Mouse (Mus musculus) spleen, postnatal 10 days (tissue): ENCODE data around the gene Madcam1.

Experiments used
- DNase-seq, 2 experiments: peaks; one replicate each; pipeline ENCODE4 v3.0.0; 2021 to 2022; ENCODE audit warnings: low spot score in 2 of 2

Madcam1 gene

DNA sequence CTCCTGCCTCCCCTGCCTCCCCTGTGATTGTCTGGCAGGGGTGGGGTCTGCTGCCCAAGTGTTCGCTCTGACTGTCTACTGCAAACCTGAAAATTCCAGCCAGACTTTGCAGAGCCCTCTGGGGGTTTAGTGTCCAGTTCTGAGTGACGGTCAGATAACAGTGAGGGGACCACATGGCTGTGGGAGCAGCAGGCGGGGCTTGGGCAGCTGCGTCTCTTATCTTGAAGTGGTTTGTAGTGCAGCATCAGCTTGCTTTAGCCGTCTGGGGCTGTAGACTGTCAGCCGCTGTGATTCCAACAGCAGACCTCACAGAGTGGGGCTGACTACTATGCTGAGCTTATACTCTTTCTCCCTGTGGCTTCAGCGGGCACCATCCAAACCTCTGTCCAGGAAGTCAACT lies 44.9 kb downstream of the Madcam1 start:
- DNase-seq = no peak

DNA sequence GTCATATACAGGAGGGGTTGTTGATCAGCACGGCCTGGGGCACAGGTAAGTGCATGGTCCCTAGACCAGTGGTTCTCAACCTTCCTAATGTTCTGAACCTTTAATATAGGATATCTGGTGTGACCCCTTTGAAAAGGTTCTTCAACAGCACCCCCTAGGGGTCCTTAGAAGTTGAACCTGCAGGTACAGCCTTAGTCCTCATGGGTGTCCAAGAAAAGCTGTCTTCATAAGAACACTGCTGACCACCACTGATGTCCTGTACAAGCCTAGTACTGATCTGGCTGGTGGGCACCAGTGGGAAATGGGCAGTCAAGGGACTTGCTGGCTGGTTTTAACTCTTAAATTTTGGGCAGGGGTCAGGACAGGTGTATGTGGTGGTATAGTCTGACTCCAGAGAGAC lies 47.7 kb downstream of the Madcam1 start:
- peak; percentile 50 to 51 for DNase-seq

DNA sequence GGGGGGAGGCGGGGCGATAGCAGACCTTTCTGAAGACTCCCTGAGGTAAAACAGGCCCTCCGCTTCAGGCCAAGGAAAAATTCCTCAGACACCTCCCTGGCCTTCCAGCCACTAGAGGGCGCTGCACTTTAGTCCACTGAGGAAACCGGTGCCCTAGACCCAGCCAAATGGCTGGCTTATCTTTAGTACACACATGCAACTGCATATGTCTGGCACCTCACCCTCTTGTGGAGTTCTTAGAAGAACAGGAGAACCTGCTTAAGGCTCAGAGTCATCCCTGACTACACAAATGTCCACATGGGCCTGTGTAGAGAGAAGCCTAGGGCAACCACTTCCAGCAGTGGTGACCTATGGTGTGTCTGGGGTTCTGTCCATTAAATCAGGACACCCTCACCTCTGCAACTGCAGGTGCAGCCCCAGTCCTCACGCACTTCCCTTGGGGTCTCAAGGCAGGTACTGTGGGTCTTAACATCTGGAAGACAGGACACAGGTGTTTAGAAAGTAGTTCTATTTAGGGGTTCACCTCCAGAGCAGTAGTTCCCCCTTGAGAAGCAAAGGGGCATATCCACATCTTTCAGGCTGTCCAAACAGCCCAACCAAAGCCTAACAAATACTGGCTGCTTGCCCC lies 48.3 kb downstream of the Madcam1 start:
- peak; percentile 95 to 97 for DNase-seq

DNA sequence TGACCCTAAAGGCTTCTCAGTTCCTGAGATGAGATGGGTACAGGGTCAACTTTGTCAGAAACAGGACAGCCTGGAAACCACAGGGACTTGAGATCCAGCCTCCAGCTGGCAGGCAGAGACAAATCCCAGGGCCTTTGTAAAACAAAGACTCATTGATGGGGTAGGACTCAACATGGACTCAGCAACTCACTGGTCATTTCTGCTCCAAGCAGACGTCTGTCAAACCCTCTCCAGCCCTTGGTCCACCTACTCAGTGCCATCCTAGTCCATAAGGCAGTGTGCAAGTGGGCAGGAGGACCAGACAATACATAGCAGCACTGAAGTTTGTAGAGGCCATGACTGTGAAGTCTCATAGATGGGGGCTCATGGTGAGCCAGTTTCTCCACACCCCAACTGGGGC lies 48.8 kb downstream of the Madcam1 start:
- no peak for DNase-seq

DNA sequence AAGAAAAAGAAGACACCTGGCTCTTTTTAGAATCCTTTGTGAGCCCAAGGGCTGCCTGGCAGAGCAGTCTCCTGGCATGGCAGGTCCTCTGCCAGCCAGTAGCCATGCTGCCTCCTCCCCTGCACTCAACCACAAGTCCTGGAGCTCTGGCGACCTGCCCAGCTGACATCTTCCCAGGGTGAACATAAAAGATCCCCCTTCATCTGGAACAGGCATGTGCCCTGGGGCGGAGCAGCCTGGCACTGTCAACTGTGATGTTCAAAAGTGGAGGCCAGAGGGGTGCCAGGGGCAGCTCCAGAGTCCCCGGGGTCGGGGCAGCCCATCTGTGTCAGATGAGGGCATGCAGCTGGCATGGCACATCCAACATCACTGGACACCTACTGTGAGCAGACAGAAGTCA lies 50.6 kb downstream of the Madcam1 start:
- peak in 1 of 2 experiments; percentile 37 for DNase-seq

DNA sequence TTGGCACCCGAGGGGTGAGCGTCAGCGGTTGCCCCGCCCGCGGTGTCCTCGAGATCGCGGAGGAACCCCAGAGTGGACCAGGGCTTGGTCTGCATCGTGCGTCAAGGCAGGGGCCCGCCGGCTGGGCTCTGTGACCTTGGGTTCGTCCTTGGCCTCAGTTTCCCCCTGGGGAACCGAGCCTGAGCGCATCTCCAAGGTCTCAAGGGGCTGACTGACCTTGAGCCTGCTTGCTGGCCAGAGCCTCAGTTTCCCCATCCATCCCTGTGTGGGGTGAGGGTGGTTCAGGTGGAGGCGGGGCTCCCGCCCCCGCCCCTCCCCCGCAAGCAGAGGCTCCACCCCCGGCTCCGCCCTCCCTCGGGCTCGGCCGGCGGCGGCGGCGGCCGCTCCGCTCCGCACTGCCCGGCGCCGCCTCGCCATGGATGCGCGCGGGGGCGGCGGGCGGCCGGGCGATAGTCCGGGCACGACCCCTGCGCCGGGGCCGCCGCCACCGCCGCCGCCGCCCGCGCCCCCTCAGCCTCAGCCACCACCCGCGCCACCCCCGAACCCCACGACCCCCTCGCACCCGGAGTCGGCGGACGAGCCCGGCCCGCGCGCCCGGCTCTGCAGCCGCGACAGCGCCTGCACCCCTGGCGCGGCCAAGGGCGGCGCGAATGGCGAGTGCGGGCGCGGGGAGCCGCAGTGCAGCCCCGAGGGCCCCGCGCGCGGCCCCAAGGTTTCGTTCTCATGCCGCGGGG lies 52.1 kb downstream of the Madcam1 start, which contains the start of gene Hcn2:
Gene Hcn2 (plus strand): TSS at position 381 of the 734 bp plus-strand sequence.
- DNase-seq = no peak

DNA sequence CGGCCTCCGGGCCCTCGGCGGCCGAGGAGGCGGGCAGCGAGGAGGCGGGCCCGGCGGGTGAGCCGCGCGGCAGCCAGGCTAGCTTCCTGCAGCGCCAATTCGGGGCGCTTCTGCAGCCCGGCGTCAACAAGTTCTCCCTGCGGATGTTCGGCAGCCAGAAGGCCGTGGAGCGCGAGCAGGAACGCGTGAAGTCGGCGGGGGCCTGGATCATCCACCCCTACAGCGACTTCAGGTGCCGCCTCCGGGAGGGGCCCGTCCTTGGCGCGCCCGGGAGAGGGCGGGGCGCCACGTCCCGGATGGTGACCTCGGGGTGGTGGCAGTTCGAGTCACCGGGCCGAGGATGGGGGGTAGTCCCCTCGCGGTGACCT lies 52.6 kb downstream of the Madcam1 start:
- DNase-seq = no peak

DNA sequence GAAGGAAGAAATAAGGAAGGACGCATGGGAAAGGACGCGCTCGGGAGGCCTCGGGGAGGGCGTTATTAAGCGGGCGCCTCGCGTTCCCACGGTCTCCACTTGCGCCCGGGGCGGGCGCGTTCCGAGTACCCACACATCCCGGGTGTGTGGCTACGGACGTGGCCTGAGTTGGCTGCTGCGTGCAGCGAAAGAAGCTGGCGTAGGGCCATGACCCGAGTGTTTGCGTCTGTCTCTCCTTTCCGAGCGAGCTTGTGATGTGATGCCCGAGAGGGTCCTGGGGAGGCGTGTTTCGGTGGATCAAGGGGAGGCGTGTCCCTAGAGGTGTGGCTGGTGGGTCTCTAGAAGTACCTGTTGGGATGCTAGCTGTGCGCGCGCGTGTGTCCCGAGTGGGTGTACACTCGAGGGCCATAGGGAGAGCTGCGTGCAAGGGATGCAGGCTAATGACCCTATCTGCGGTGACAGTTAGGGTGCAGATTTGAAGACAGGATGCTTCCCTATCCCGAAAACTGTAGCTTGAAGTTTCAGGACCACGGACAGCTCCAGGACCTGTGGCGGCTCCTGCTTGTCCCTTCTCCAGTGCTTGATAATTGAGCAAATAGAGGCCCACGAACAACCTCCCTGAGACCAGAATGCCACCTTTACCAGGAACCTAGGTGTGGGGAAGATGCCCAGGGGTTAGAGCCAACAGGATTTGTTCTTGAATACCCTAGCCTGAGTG lies 53.4 kb downstream of the Madcam1 start:
- peak; percentile 62 to 82 for DNase-seq
